Mouse (Mus musculus) c-Kit-negative CD71-positive TER-119-positive erythroid progenitor cells, embryonic 14.5 days (primary cell): ENCODE measurements around the gene Dnajb3.
"Not testable (repeated sequence)": the region's sequence is repeated elsewhere in the genome, so short reads cannot be mapped to it uniquely, and the experiment has no call there.

Experiments used
- DNase-seq: peaks from one replicate; pipeline ENCODE4 v3.0.0-alpha.2; 2013; ENCODE audit warnings: low read depth, low spot score

Dnajb3 gene

DNA sequence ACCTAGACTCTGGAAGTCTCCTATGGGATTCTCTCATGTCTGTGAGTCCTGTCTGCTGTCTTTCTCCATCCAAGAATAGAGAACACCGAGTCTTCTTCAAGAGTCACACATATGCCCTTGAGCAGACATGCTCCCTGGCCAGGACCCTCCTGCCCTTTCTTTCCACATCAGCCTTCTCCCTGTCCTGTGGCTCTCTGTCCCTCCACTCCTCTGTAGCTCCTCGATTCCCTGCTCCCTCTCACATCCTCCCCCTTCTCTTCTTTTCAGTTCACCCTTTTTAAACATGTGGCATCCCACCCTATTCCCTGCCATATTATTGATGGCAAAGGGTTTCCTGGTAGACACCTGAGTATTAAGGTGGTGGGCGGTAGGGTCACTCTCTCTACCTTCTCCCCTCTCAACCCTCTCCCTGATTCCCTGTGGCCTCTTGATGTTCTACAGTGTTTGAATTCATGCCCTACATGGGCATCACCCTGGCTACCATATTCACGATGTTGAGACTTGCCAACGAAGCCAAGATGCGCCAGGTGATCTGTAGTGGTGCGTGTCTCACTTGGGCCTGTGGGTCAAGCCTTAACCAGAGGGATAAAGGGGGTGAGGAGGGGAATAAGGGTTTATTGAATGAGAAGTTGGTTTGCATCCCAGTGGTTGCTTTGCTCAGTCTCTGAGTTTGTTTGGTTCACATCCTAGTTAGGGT lies 26.4 kb upstream of the Dnajb3 start:
- DNase-seq: no peak

DNA sequence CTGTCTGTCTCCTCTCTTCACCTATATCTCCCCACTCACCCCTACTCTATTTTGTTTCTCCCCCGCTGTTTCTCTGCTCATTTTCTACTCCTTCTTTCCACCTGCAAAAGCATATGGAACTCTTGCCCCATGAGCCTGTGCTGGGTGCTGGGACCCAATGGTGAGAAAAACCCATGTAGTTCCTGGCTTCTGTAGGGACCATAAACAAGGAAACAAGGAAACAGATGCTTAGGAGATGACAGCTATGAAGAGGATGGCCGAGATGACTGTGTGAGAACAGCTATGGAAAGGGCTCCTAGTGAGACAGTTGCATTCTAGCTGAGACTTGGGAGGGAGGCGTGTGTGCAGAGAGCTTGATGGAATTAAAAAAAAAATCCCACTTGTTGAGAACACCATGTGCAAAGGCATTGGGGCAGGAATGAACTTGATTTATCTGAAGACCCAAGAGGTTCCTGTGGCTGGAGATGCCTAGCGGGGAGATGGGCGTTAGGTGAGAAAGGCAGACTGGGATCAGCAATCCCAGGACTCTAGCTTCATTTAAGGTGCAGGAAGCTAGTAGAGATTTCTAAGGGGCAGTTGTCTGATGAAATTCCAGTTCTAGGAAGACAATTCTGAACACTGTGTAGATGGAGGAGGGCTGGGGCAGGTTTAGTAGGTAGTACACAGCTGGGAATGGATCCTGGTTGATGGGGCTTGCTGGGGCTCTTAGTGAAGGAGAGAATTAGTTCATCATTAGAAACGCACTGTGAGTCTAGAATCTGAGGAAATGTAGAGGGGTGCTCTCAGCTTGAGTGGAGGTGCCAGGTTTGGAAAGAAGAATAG lies 25.6 kb upstream of the Dnajb3 start:
- no peak for DNase-seq

DNA sequence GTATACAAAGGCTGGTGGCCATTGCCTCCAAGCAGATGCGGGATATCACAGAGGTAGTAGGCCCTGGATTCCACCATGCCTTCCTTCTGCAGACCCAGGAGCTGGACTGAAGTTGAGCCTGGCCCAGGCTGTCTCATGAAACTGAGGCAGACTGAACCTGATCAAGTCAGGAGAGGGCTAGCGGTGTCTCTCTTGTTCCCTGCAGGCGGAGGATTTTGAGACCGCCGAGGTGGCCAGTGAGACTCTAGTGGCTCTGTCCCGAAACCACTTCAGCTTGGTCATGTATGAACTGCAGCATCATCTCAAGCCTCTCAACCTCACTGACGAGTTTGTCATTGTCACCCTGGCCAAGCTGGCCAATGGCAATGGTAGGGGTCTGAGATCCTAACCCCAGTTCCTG lies 24.8 kb upstream of the Dnajb3 start:
- no peak for DNase-seq

DNA sequence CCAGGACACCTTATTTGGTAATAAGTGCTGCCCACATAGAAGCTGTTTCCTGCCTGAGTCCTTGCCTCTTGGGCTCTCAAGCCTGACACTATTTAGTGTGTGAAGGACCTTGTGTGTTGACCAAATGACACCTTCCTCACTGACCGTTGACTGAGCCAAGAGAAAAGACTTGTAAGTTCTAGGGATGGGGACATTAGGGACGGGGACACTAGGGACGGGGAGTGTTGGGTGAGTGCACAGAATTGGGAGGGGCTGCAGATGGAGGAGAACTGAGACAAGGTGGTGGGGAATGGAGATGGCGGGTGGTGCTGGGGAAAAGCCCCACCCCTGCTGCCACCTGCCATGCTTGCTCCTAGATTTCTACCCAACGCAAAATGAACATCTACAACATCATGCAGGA lies 24.4 kb upstream of the Dnajb3 start:
- DNase-seq: no peak

DNA sequence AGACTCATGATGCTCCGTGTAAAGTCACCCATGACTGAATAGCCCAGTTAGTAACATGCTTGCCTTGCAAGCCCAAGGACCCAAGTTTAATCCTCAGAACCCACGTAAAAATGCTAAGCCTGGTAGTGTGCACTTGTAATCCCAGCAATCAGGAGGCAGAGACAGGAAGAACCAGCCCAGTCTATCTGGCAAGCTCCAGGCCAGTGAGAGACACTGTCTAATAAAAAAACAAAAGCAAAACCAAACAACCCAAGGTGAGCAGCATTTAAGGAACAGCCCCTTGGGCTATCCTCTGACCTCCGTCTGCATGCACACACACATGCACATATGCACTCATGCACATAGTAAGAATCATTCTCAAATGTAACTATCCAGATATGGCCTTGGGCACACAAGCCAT lies 24.0 kb upstream of the Dnajb3 start:
- no peak for DNase-seq

DNA sequence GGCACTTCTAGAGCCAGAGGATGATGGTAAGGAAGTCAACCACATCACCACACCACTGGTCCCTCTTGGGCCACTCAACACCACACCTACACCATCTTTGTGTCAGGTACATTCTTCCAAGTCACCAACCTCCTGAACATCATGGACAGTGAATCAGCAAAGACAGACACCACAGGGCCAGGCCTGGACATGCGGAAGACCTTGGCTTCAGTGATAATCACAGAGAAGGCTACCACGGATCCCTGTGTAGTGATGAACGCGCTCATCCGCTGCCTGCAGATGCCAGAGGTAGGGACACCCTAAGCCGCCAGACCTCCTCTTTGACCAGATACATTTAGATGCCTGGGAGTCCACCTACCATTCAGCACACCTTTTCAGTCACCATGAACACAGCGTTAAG lies 22.5 kb upstream of the Dnajb3 start:
- no peak for DNase-seq

DNA sequence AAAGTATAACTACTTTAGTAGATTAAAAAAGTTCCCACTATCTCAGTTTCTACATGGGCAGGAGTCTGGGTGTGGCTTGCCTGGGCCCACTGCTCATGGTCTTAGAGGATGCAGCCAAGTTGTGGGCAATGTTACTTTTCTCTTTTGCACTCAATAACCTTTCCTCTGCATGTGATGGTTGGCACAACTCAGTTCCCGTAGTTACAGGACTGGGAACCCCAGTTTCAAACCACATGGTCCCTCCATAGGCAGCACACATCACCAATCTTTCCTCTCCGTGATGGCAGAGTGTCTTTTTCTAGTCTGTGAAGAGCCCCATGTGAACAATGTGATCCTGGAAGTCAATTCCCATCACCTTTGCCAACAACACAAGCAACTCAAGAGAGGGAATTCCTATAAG lies 21.9 kb upstream of the Dnajb3 start:
- DNase-seq: no peak

DNA sequence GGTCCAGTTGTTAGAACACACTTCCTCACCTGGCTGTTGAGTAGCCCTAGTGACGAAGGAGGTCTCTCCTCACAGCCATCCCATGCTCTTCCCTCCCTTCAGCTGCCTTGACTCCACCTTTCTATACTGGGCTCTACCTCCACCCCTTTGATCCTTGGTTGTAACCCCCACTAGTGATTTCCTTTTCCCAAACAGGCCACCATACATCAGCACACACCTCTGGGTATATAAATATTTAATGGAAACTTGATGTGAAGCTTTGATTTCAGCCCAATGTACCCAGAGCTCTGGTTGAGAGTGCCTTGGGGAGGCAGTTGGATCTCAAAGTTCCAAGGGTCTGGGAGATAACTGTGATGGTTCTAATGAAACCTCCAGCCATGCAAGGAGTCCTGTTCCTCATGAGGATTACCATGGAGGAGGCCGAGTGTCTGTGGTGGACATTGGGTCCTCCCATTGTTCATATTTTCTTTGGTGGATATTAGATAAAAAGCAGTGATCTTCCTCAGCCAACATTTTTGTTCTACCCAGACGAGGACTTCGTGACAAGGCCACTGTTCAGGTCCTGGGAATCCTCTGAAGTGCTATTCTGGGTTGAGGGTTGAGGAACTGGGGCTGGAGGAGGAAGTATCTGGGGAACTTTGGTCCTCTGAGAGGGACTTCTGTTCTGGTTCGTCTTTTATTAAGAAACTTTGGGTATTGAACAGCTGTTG lies 21.2 kb upstream of the Dnajb3 start, which contains the start of gene Mroh2a:
Mroh2a (plus strand) TSS at position 317 of the 710 bp plus-strand sequence.
- no peak for DNase-seq

DNA sequence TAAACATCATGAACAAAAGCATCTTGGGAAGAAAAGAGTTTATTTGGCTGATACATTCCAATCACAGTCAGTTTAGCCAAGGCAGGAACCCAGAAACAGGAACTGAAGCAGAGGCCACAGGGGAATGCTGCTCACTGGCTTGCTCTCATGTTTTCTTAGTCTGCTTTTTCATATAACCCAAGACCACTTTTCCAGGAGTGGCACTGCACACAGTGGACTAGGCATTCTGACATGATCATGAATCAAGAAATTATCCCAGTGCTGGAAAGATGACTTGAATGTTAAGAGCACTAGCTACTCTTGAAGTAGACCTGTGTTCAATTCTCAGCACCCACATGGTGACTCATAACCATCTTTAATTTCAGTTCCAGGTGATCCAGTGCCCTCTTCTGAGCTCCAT lies 20.2 kb upstream of the Dnajb3 start:
- DNase-seq: no peak

DNA sequence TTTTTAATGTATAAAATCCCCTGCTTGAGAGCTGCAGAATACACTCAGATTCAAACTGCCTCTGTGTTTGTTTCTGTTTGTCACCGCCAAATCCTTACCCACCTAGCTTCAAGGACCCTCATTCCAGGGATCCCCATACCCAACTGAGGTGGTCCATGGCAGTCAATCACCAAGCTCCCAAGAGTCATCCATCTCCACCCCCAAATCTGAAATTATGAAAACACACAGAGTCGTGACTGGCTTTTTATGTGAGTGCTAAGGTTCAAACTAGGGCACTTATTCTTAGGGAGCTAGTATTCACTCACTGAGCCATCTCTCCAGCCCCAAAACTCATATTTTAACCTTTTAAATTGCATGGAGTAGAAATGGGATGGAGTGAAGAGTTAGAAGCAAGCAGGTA lies 19.7 kb upstream of the Dnajb3 start:
- DNase-seq: not testable (repeated sequence)

DNA sequence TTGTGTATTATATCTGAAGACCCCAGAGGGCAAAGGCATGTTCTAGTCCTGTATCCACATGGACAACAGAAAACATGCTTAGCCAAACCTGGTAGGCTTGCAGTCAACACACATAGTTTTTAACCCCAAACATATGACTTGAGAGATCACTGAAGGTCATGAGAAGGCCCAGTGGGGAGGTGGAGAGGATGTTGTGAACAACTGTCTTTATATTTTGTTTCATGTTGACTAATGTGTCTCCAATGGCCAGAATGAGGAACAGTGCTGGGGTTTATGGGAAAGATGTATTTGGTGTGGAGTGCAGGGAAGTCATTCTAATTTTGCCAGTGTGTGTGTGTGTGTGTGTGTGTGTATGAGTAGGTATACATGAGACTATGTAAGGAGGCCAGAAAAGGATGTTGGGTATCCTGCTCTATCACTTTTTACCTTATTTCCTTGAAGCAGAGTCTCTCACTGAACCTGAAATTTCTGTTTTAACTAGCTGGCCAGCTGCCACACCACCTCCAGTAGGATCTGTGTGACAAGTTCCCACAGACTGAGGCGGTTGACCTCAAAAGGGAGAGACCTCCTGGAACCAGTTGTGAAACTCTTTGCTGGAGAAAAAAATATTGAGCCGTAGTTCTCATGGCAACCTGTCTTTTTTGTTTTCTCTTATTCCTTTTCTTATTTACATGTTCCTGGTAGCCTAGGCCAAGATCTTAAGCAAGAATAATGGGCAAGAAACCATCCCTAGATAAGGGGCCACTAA lies 18.6 kb upstream of the Dnajb3 start:
- no peak for DNase-seq

DNA sequence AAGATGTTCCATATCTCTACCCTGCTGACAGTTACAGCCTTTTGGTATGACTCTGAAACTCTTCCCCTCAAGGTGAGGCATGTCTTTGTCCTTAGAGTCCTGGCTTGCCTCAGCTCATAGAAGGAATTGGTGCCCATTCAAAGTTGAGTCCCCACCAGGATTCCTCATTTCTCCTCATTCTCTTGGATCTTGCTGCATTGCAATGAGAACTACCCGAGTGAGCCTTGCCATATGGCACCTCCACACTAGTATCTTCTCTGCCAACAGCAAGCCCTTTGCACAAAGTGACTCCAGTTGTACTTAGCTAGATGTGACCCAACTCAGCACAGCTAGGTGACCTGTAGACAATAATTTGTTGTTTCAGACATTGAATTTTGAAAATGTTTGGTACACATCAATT lies 18.0 kb upstream of the Dnajb3 start:
- DNase-seq: no peak

DNA sequence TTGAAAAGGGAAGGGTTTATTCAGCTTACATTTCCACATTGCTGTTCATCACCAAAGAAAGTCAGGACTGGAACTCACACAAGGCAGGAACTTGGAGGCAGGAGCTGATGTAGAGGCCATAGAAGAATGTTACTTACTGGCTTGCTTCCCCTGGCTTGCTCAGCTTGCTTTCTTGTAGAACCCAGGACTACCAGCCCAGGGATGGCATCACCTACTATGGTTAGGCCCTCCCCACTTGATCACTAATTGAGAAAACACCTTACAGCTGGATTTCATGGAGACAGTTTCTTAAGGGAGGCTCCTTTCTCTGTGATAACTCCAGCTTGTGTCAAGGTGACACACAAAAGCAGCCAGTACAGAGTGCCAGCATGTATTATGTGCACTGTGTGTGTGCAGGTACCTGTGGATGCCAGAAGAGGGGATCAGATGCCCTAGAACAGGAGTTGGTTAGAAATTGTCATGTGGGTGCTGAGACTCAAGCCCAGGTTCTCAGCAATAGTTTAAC lies 17.5 kb upstream of the Dnajb3 start:
- DNase-seq: not testable (repeated sequence)

DNA sequence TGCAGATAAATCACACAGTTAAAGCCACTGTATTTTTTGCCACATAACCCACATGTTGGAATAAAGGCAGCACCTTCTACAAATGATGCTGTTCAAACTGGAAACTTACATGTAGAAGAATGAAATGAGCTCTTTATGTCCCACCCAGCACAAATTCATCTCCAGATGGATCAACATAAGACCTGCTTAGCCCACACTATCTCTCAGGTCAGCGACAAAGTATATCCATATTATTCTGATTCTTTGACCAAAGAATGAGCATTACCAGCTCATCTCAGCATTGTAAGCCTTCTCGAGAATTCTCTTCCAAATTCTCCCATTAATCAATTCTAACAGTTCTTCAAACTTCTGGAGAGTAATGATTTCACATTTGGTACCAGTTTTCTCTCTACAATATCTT lies 16.6 kb upstream of the Dnajb3 start:
- no peak for DNase-seq

DNA sequence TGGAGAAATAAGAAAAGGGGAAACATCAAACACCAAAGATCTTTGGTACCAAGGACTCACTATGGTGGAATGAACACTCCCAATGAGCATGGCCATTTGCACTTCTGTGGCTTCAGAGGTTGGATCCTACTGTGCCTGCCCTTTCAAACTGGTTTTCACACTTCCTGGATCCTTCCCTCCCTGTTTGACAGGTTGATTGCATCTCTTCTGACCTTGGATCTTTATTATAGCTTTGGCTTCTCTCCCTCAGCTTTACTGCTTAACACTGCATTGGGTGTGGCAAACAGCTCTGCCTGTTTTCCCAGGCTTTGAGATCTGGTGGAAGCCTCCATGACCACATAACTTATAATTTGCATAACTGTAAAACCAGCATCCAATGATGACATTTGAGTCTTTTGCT lies 14.8 kb upstream of the Dnajb3 start:
- no peak for DNase-seq

DNA sequence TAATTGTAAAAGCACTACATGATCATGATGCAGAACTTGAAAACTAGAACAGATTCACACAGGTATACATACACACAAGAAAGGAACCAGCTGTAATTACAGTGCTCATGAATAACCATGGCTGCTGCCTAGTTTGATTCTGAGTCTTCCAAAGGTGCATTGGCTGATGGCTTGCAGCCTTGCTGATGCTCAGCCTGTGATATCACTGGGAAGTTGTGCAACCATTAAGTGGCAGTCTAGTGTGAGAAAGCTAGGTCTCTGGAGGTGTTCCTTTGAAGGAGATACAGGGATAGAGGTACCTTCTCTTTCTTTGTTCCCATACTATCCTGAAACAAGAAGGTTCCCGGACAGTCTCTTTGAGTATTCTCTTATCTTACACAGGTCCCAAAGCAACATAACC lies 13.5 kb upstream of the Dnajb3 start:
- no peak for DNase-seq

DNA sequence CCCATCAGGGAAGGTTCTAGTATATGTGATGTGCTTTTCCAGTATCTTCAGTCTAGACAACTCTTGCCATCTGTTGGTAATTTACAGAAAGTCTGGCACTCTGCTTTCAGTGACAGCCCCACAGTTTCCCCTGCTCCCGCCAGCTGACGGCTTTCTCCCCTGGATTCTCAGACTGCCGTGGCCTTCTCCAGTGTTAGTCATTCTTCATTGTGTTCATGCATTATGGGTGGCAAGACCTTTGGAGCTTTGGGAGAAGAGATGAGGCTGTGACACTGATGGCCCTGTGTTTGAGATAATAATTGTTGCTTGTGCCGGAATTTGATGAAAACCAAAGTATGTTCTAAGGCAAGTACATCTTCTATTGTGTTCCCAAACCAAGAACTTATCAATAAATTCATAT lies 13.0 kb upstream of the Dnajb3 start:
- no peak for DNase-seq

DNA sequence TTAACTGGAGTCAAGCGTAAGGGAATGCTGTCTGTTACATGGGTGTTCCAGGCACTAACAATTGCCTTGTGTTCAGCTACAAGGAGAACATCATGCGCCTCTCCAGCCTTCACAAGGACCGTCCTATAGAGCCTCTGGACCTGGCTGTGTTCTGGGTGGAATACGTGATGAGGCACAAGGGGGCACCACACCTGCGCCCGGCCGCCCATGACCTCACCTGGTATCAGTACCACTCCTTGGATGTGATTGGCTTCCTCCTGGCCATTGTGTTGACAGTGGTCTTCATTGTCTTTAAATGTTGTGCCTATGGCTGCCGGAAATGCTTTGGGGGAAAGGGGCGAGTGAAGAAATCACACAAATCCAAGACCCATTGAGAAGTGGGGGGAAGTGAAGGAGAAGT lies 12.5 kb upstream of the Dnajb3 start:
- no peak for DNase-seq

DNA sequence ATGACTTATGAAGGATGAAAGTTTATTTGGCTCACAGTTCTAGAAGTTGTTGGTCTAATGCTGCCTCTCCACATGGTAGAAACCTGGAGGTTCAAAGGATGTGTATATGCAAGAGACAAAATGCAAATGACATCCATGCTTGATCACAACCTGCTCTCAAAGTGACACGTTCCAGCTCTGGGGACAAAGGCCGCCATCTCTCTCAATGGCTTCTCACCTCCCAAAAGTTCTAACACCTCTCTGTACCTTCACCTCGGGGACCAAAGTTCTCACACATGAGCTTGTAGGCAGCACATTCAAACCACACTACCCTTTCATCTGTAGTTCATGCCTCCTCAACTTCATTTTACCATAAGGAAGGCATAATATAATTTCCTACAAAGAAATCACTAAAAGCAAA lies 12.0 kb upstream of the Dnajb3 start:
- no peak for DNase-seq

DNA sequence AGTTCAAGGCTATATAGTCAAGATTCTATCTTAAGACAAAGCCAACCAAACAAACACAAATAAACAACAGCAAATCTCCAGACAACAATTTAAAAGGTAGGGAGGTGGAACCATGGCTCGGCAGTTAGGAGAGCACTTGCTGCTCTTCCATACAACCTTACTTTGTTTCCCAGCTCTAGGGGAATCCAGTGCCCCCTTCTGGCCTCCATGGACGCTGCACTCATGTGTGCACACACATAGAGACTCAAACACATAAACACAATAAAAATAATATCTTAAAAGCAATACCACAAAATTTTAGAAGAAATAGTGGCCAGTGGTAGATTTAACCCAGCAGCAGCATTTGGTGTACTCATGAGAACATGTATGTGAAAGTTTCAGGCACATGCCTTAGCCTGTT lies 11.6 kb upstream of the Dnajb3 start:
- DNase-seq: no peak

DNA sequence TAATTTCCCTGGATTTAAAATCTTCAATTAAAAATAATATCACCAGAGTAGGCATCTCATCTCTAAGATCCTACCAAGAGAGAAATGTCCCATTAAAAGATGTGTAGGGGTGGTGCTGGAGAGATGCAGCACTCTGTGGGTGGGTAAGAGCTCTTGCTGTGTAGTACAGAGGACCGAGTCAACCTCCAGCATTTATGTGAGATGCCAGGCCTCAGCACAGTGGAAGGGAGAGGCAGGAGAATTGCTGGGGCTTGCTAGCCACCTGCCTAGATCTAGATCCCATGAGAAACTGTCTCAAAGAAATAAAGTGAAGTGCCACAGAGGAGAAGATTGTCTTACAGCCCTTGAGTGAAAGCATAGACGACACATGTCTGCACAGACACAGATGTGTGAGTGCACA lies 11.0 kb upstream of the Dnajb3 start:
- no peak for DNase-seq
